Mouse (Mus musculus) embryonic fibroblast, embryonic 13.5 days (primary cell): Measurements from ENCODE around the gene Gm8127. TPM values are rescaled to one million over a fixed set of nuclear protein-coding genes. Genes with fewer than 3 reads are reported as not detected.
"Not testable (repeated sequence)": the region's sequence is repeated elsewhere in the genome, so short reads cannot be mapped to it uniquely, and the experiment has no call there.

Source experiments
- H3K27ac ChIP-seq: 2 replicates; pipeline ENCODE4 v1.5.1; 2012; ENCODE audit warnings: low read length, control low read depth, inconsistent platforms; ENCODE audit not compliant: insufficient read depth
- H3K4me1 ChIP-seq: 2 replicates; pipeline ENCODE4 v1.6.1; 2011; ENCODE audit warnings: low read length; ENCODE audit not compliant: control insufficient read depth, insufficient read depth
- H3K4me3 ChIP-seq: 2 replicates; pipeline ENCODE4 v1.5.1; 2011; ENCODE audit warnings: mild to moderate bottlenecking, control low read depth, low read length; ENCODE audit not compliant: insufficient read depth
- polyA plus RNA-seq: library from polyadenylated mRNA; stranded (reverse); fragments of >200 nt; gene quantifications from 2 replicates; pipeline ENCODE4 v1.2.4, GENCODE M21; 2011; ENCODE audit warnings: low read depth; ENCODE audit not compliant: missing spikeins, insufficient read length

The Gm8127 gene
- not detected in 2 replicates for polyA plus RNA-seq

DNA sequence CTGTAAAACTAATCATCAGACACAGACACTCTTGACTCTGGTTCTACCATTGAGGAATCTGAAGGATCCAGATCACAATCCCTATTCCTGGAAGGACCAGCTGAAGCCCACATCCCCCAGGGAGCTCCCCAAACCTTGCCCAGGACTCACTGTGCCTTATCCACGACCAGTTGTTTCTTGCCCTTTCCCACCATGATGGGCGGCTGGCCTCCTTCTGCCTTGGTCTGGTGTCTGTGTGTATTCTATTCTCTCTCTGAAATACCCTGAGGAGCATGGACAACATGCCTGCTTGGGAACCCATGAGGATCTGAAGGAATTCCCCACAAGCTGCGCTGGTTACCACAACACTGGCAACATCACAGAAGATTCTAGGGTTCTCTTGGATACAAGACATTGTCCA, at the start of gene Gm8127:
Gm8127 (minus strand) TSS at position 330 of the 400 bp plus-strand sequence.
- not testable (repeated sequence) for H3K4me3 ChIP-seq, H3K4me1 ChIP-seq, H3K27ac ChIP-seq

GRCm38 (mm10) chr14:43337646-43338045, 44.0 kb upstream of the Gm8127 start:
- H3K27ac ChIP-seq, H3K4me3 ChIP-seq, H3K4me1 ChIP-seq: not testable (repeated sequence)

DNA sequence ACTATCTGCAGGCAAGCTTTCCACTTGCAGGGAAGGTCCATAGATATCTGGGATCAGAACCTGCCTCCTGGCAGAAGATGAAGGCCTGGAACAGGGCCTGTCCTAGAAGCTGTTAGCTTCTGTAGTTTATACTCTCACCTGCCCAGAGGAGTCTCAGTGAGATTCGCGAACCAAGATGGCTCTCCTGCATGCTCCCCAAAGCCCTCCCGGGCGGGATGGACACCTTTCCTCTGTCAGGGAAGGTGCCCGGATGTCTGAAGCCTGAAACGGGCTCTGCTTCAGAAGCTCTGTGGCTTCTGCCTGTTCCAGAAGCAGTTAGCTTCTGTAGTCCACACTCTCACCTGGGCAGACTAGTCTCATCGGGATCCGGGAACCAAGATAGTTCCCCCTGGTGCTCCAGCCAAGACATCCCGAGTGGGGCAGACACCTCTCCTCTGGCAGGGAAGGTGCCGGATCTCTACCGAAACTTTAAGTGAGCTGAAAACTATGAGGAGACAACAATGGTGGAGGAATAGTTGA, 37.8 kb upstream of the Gm8127 start:
- not testable (repeated sequence) for H3K4me1 ChIP-seq, H3K4me3 ChIP-seq, H3K27ac ChIP-seq

DNA sequence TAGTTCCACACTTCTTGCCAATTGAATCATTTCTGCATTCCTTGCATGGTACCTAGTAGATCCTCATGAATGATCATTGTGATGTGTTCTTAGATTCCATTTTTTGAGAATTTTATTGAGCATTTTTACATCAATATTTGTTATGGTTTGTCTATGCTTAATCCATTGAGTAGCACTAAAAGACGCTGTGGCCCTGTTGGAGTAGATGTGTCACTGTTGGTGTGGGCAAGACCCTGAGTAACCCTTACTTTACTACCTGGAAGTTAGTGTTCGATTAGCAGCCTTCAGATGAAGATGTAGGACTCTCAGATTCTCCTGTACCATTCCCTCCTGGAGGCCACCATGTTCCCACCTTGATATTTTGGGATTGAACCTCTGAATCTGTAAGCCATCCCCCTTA, 35.0 kb upstream of the Gm8127 start:
- H3K4me3 ChIP-seq, H3K27ac ChIP-seq, H3K4me1 ChIP-seq: not testable (repeated sequence)

GRCm38 (mm10) chr14:43319516-43319915, 25.9 kb upstream of the Gm8127 start:
- not testable (repeated sequence) for H3K4me3 ChIP-seq, H3K27ac ChIP-seq, H3K4me1 ChIP-seq

DNA sequence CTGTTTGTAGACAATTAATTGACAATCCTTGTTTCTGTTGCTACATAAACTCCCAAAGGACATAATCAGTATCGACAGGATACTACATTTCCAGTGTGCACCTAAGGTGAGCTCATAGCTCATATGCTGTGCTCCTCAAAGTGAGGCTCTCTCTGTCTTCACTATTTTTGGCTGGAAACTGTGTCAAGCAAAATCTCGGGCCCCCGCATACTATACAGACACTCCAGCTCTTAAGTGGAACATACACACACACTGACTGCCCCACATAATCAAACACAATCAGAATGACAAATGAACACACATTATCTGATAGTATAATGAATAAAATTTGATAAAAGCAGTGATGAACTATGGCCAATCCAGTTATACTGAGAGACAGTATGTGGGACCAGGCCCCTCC, 15.0 kb downstream of the Gm8127 start:
- not testable (repeated sequence) for H3K4me1 ChIP-seq, H3K4me3 ChIP-seq, H3K27ac ChIP-seq

- H3K4me1 ChIP-seq, H3K27ac ChIP-seq, H3K4me3 ChIP-seq: not testable (repeated sequence)
These were observed 15.5 kb downstream of the Gm8127 start for GRCm38 (mm10) chr14:43278146-43278545.

GRCm38 (mm10) chr14:43277468-43277867, 16.2 kb downstream of the Gm8127 start:
- not testable (repeated sequence) for H3K27ac ChIP-seq, H3K4me3 ChIP-seq, H3K4me1 ChIP-seq

GRCm38 (mm10) chr14:43275752-43276151, 17.9 kb downstream of the Gm8127 start:
- not testable (repeated sequence) for H3K4me1 ChIP-seq, H3K27ac ChIP-seq, H3K4me3 ChIP-seq

GRCm38 (mm10) chr14:43274986-43275511, 18.6 kb downstream of the Gm8127 start, which contains the start of gene Gm9732:
TSS of gene Gm9732 (plus strand) at chr14:43275036.
- H3K27ac ChIP-seq, H3K4me3 ChIP-seq, H3K4me1 ChIP-seq: not testable (repeated sequence)

DNA sequence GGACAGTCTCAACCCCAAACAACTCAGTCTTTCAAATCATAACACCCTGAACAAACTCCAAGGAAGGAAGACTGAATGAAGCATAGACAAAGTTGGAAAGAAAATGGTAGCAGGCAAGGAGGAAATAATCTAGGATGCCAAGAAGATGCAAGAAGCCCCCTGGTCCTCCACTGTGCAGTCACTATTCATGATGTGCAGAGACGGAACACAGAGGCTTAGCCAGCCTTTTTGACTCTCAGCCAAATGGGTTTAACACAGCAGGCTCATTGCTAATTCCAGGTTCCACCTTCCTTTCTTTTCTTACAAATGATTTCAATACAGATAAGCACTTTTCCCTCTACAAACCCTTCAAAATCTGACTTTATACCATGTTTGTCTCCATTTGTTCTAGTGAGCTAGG, 20.5 kb downstream of the Gm8127 start:
- not testable (repeated sequence) for H3K4me3 ChIP-seq, H3K4me1 ChIP-seq, H3K27ac ChIP-seq

DNA sequence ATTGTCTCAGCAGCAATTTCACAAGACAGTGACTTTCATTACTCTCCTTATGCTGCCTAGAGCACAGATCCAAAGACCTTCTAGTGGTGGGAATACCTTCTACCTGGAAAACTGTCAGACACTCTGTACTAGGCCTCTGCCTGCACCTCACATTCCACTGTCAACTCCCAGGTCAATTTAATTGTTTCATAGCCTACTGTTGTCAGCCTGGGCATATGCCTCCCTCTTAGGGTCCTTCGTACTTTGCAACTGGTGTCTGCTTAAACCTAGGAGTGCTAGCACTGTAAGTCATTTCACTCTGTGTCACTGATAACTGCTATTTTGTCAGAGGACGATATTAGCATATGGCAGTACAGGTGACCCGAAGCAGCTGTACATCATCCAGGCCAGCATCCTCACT, 24.4 kb downstream of the Gm8127 start:
- H3K27ac ChIP-seq, H3K4me3 ChIP-seq, H3K4me1 ChIP-seq: not testable (repeated sequence)

DNA sequence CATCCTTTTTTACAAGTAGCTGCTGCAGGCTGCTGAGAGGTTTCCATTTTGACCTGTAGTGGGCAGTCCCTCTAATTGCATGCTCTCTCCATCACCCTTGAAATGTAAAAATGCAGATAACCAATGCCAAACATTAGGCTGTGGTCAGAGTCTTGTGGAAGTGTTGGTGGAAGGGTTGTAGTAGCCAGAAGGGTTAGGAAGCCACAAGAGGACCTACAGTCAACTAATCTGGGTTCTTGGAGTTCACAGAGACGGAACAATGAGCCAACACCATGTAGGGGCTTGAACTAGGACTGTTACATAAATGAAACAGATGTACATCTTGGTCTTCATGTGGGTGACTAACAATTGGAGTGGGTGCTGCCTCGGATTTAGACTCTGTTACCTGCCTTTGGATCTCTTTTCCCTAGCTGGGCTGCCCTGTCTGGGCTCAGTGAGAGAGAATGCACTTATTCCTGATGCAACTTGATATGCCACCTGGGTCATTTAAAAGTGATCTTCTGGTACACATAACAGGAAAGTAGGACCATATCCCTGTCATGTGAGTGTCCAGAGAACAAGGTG, 25.0 kb downstream of the Gm8127 start:
- H3K4me3 ChIP-seq, H3K4me1 ChIP-seq, H3K27ac ChIP-seq: not testable (repeated sequence)

- not testable (repeated sequence) for H3K27ac ChIP-seq, H3K4me3 ChIP-seq, H3K4me1 ChIP-seq
These were observed 30.2 kb downstream of the Gm8127 start for GRCm38 (mm10) chr14:43263421-43263820.

DNA sequence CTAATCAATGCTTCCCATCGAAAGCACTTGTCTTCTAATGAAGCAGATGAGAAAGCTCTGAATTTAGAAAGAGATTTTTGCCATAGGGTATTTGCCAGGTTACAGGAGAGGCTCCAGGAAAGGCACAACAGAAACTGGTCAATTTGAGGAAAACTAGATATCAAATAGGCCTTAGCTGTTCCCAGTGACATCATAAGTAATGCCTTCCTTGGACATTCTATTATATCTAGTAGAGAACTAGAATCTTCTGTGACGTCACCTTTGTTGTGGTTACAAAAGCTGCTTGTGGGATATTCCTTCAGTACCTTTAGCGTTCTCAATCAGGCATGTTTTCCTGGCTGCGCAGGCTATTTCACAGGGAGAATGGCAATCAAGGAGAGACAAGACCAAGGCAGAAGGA, 35.3 kb downstream of the Gm8127 start, which contains the start of gene Gm8126:
Gm8126 (plus strand) TSS at position 301 of the 400 bp plus-strand sequence.
- not testable (repeated sequence) for H3K4me1 ChIP-seq, H3K27ac ChIP-seq, H3K4me3 ChIP-seq

DNA sequence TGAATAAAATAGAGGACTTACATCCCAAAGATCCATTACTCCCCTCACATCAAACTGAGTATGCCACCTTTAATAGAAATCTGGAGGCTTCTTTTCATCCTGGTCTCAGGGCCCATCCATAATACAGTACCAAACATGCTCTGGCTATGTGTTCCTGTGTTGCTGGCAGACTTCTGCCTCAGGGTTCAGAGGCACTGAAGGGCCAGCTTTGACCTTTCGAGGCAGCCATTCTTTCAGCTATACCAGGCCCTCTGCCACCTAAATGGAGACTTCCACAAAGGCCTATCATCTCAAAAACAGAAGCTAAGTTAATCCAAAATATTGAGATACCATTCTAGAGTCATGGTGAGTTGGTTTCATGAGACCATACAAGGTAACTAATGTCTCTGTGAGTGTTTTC, 37.1 kb downstream of the Gm8127 start:
- not testable (repeated sequence) for H3K4me1 ChIP-seq

More for the DNA sequence above, 37.1 kb downstream of the Gm8127 start:
- not testable (repeated sequence) for H3K27ac ChIP-seq, H3K4me3 ChIP-seq
